Mouse (Mus musculus) CD4-positive, CD25-positive, alpha-beta regulatory T cell, adult 9 weeks (primary cell): ENCODE data around the gene Sec62. TPM values are rescaled to one million over a fixed set of nuclear protein-coding genes. Genes with fewer than 3 reads are reported as not detected.

ENCODE experiments used
- polyA plus RNA-seq: library from polyadenylated mRNA; unstranded; fragments of 100-300 nt; shearing (Covaris generic); gene quantifications from one replicate; pipeline ENCODE4 v1.2.1, GENCODE M21; 2017

The Sec62 gene
- 88.5 TPM for polyA plus RNA-seq

DNA sequence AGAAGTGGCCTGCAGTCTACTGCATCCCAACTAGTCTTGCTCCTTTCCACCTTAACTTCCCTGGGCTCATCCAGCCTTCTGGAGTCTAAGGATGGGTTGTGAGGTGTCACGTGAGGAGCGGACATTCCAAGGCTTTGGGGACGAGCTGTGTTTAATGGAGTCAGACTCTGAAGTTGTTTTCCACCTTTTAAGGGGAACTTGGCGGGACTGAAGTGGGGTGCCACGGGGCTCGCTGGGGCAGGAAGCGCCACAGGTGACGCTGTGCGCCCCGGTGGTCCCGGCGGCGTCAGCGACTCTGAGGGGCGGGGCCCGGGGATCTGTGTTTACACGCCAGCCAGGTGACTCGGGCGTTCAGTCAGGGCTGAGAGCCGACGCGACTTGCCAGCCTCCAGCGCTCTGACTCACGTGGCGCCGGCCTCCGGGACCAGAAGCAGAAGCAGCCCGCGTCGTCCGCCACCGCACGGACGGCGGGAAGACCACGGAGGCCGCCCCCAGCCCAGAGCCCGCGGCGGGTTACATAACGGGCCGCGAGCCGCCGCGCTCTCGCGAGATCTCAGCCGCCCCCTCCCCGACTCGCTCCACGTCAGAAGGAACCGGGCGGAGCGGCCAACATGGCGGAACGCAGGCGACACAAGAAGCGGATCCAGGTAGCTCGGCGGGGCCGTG lies at the start of gene Sec62:
Gene Sec62 (plus strand): TSS at position 139 of the 666 bp plus-strand sequence.

DNA sequence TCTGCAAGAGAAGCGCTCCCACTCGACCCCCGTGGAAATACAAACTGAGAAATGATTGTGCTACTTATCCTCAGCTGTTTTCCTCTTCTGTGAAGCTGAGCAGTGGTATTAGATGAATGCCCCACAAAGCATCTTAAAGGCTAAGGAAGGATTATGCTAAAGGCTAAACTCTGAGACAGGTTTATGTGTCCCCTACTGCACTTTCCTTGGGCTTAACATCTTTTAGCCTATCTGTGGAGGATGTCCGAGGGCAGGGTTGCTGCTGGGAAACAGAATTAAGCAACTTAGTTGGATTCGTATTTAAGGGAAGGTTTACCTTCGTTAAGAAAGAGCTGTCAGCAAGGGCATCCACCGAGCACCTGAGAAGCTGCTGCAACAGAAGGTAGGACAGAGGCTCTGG lies 46.7 kb upstream of the Sec62 start, which contains the start of gene Samd7:
Gene Samd7 (plus strand): TSS at position 288 of the 400 bp plus-strand sequence.

DNA sequence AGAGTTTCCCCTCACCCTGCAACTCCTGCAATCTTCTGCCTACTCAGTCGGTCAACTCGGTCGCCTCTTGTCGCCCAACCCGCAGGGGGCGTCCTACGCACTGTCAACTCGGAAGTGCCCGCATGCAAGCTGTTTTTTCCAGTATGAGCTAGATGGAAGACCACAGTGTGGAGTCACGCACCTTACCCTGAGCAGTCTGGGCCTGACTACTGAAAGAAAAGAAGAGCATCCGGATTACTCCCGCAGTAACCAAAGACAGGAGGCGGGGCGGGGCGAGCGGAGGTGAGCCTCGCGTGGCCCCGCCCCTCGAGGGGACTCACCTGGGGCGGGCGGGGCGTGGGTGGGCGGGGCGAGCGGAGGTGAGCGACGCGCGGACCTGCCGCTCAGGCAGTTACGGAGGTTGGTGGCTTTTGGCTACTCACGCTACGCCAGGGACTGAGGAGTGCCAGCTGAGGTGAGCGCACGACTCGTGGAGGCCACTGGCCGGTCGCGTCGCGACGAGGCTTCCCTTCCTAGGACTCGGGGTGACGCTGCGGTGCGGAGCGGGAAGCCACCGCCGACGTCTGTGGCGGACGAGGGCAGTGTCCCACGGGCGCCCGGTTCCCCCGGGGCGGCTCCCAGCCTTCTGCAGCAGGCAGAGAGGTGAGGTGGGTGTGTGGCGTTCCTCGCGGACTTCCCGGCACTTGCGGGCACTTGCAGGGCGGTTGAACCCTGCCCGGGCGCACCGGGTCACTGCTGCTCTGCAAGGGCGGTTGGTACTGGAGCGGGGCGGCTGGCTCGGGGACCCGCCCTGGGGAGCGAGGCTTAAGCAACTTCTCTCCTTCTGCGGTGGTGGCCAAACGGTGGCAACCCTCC lies 63.2 kb downstream of the Sec62 start, which contains the start of gene Gpr160:
Gene Gpr160 (plus strand): TSS at position 347 of the 855 bp plus-strand sequence.

Other genes with a start within 250 kb of the Sec62 start
- not detected for gene Mecom, start 244.9 kb upstream of the Sec62 start, polyA plus RNA-seq
- 0.19 TPM for gene Actrt3, start 192.9 kb upstream of the Sec62 start, polyA plus RNA-seq
- 53.6 TPM for gene Mynn, start 190.8 kb upstream of the Sec62 start, polyA plus RNA-seq
- not detected for gene Lrriq4, start 148.4 kb upstream of the Sec62 start, polyA plus RNA-seq
- not detected for gene Lrrc34, start 145.0 kb upstream of the Sec62 start, polyA plus RNA-seq
- not detected for gene Lrrc31, start 93.0 kb upstream of the Sec62 start, polyA plus RNA-seq
- gene Samd7, start 46.6 kb upstream of the Sec62 start, polyA plus RNA-seq = not detected
- gene Gpr160, start 63.1 kb downstream of the Sec62 start, polyA plus RNA-seq = 3.7 TPM
- 43.3 TPM for gene Phc3, start 176.5 kb downstream of the Sec62 start, polyA plus RNA-seq
- gene Prkci, start 202.9 kb downstream of the Sec62 start, polyA plus RNA-seq = 1.5 TPM